Mouse (Mus musculus) B cell, adult (primary cell): ENCODE data around the gene Pcif1. TPM values are rescaled to one million over a fixed set of nuclear protein-coding genes. Genes with fewer than 3 reads are reported as not detected.

ENCODE experiments used
- total RNA-seq: library from RNA; stranded (reverse); gene quantifications from 4 replicates; pipeline ENCODE4 v1.2.4, GENCODE M21; 2023; ENCODE audit not compliant: inconsistent age

Gene Pcif1
- 91.0 to 95.0 TPM (median 92.9 TPM) in 4 replicates for total RNA-seq

GRCm38 (mm10) chr2:164879228-164879567, at the start of gene Pcif1:
Pcif1 (plus strand) TSS chr2:164879304.

GRCm38 (mm10) chr2:164832748-164833301, 46.3 kb upstream of the Pcif1 start, which contains the start of gene Ctsa:
Ctsa (plus strand) TSS chr2:164832873.

GRCm38 (mm10) chr2:164833314-164833959, 45.7 kb upstream of the Pcif1 start, which contains the start of gene Neurl2:
Neurl2 (minus strand) TSS chr2:164833456.

GRCm38 (mm10) chr2:164857101-164857821, 21.8 kb upstream of the Pcif1 start, which contains the start of gene Pltp:
Pltp (minus strand) TSS chr2:164857711.

GRCm38 (mm10) chr2:164911086-164912048, 32.3 kb downstream of the Pcif1 start, which contains the start of gene Zfp335:
Zfp335 (minus strand) TSS chr2:164911757.

GRCm38 (mm10) chr2:164940140-164940830, 61.2 kb downstream of the Pcif1 start, which contains the start of gene Mmp9:
Mmp9 (plus strand) TSS chr2:164940780.

Other genes with a start within 250 kb of the Pcif1 start
- not detected in 4 replicates for gene Wfdc16, start 240.5 kb upstream of the Pcif1 start, total RNA-seq
- not detected in 4 replicates for gene Wfdc10, start 223.3 kb upstream of the Pcif1 start, total RNA-seq
- gene Wfdc9, start 222.7 kb upstream of the Pcif1 start, total RNA-seq, result not detected in 4 replicates
- gene Wfdc11, start 205.2 kb upstream of the Pcif1 start, total RNA-seq, result not detected in 4 replicates
- not detected in 4 replicates for gene Wfdc13, start 194.2 kb upstream of the Pcif1 start, total RNA-seq
- gene Spint4, start 180.8 kb upstream of the Pcif1 start, total RNA-seq, result not detected in 4 replicates
- not detected in 4 replicates for gene Spint5, start 164.0 kb upstream of the Pcif1 start, total RNA-seq
- gene Wfdc3, start 133.4 kb upstream of the Pcif1 start, total RNA-seq, result not detected in 4 replicates
- gene Dnttip1, start 133.3 kb upstream of the Pcif1 start, total RNA-seq, result 35.3 to 43.4 TPM (median 39.6 TPM) in 4 replicates
- gene Ube2c, start 109.4 kb upstream of the Pcif1 start, total RNA-seq, result 2.6 to 4.9 TPM (median 3.6 TPM) in 4 replicates
- not detected in 4 replicates for gene Tnnc2, start 99.3 kb upstream of the Pcif1 start, total RNA-seq
- gene Snx21, start 93.5 kb upstream of the Pcif1 start, total RNA-seq, result 0.60 to 1.5 TPM (median 0.69 TPM) in 4 replicates
- gene Acot8, start 74.4 kb upstream of the Pcif1 start, total RNA-seq, result 57.2 to 73.3 TPM (median 63.9 TPM) in 4 replicates
- 3.1 to 4.3 TPM (median 3.6 TPM) in 4 replicates for gene Zswim3, start 74.2 kb upstream of the Pcif1 start, total RNA-seq
- gene Zswim1, start 56.6 kb upstream of the Pcif1 start, total RNA-seq, result 7.8 to 9.8 TPM (median 8.5 TPM) in 4 replicates
- gene Spata25, start 50.8 kb upstream of the Pcif1 start, total RNA-seq, result 0.69 to 0.74 TPM in 2 of 4 replicates, not detected in the others
- gene Ctsa, start 46.4 kb upstream of the Pcif1 start, total RNA-seq, result 200 to 233 TPM (median 214 TPM) in 4 replicates
- gene Neurl2, start 45.8 kb upstream of the Pcif1 start, total RNA-seq, result 4.5 to 5.9 TPM (median 4.9 TPM) in 4 replicates
- 8.8 to 12.8 TPM (median 10.6 TPM) in 4 replicates for gene Pltp, start 21.6 kb upstream of the Pcif1 start, total RNA-seq
- 56.4 to 63.7 TPM (median 59.9 TPM) in 4 replicates for gene Zfp335, start 32.5 kb downstream of the Pcif1 start, total RNA-seq
- gene Mmp9, start 61.5 kb downstream of the Pcif1 start, total RNA-seq, result 0.36 to 0.55 TPM (median 0.42 TPM) in 4 replicates
- gene Slc12a5, start 81.5 kb downstream of the Pcif1 start, total RNA-seq, result 0.83 to 1.8 TPM (median 0.92 TPM) in 4 replicates
- 45.2 to 51.9 TPM (median 47.7 TPM) in 4 replicates for gene Ncoa5, start 155.6 kb downstream of the Pcif1 start, total RNA-seq
- gene Cd40, start 176.3 kb downstream of the Pcif1 start, total RNA-seq, result 156 to 180 TPM (median 171 TPM) in 4 replicates
- not detected in 4 replicates for gene 1700025C18Rik, start 211.4 kb downstream of the Pcif1 start, total RNA-seq